Mouse (Mus musculus) left cerebral cortex, adult 2 months (tissue): ENCODE measurements around the gene Tcl1b3. TPM values are rescaled to one million over a fixed set of nuclear protein-coding genes. Genes with fewer than 3 reads are reported as not detected.
"Not testable (repeated sequence)": the region's sequence is repeated elsewhere in the genome, so short reads cannot be mapped to it uniquely, and the experiment has no call there.

ENCODE experiments used
- DNase-seq, 2 experiments: peaks; one replicate each; pipeline ENCODE4 v3.0.0; 2021 to 2022; ENCODE audit warnings: low spot score in 2 of 2, mixed read lengths in 1 of 2; ENCODE audit errors: extremely low spot score in 1 of 2
- H3K27ac ChIP-seq: fragments of 200-600 bp; 2 replicates; pipeline ENCODE4 v1.8.1; 2022
- H3K4me3 ChIP-seq: fragments of 200-600 bp; 2 replicates; pipeline ENCODE4 v1.8.1; 2022
- CTCF ChIP-seq: fragments of 200-600 bp; IDR thresholded peaks from 2 replicates; pipeline ENCODE4 v1.8.1; 2022; ENCODE audit warnings: antibody characterized with exemption, mild to moderate bottlenecking, moderate library complexity
- intact Hi-C: fragments of 180-260 bp; cut with DNase I; formaldehyde crosslinking; loops from one replicate; pipeline ENCODE4 v1.15.1; 2025
- long read RNA-seq, 2 experiments: library from polyadenylated mRNA; stranded (forward); transcript quantifications; one replicate each; pipeline ENCODE4 v2.0.0; 2021; ENCODE audit warnings: borderline mapping rate in 2 of 2
- total RNA-seq, 2 experiments: library from RNA; stranded (reverse); gene quantifications; 2 replicates each; pipeline ENCODE4 v1.2.3; 2021

Tcl1b3 gene
- not detected for total RNA-seq
- long read RNA-seq, experiment 1: 0 reads
- long read RNA-seq, experiment 2: 0 reads

DNA sequence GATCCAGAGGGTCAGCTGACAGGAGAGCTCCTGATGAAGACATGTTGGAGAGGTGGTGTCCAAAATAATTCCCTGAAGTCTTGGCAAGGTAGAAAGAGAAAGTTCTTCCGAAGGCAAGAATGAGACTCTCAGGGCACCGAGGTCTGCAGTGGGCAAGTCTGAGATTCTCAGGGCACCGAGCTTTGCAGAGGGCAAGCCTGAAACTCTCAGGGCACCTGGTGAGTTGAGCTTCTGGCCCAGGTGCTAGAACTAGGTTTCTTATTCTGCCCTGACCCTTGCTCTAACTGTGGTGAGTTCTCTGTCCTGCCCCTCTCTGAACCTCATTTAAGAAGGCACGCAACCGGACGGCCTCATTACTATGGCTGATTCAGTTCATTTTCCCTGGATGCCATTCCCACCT lies at the start of gene Tcl1b3:
Tcl1b3 (plus strand) TSS at position 301 of the 400 bp plus-strand sequence.
- intact Hi-C loops, DNase-seq, H3K27ac ChIP-seq, H3K4me3 ChIP-seq: not testable (repeated sequence)

GRCm38 (mm10) chr12:105143096-105143495 lies 47.7 kb upstream of the Tcl1b3 start:
- no peak for DNase-seq
- intact Hi-C loops: no loop called here
- Histone ChIP-seq H3K27ac (no peak overlapping the region), H3K4me3 (no peak overlapping the region)
- TF ChIP-seq CTCF: no peak

DNA sequence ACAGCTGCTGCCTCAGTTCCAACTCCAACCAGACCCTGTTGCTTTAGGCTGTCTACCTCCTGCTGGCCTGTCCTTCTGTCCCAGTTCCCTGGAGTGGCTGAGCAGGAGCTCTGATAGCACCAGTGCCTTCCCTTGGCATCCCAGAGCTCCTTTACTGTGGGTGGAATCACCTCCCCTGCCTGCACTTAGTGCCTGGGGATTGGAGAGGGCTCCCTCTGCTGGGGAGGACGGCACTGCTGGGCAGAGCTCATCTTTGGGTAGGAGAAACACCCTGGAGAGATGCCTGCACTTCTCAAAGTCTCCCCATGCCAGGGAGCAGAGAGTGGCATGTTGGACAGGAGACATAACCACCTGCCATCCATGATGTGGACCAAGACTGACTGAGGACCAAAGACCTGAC lies 45.9 kb upstream of the Tcl1b3 start:
- DNase-seq, H3K4me3 ChIP-seq, H3K27ac ChIP-seq, intact Hi-C loops: not testable (repeated sequence)

DNA sequence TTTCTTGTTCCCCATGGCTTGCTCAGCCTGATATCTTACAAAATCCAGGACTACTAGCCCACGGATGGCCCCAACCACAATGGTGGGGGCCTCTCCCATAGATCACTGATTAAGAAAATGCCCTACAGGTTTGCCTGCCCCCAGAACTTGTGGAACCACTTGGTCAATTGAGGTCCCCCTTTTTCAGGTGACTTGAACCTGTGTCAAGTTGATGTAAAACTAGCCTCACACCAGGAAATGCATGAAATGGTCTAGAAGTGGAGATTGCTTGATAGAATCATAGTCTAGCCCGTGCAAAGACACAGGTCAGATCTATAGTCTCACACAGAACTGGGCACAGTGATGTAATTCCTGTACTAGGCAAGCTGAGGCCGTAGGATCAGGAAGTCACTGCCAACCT lies 45.1 kb upstream of the Tcl1b3 start, which contains the start of gene Tcl1b2:
Tcl1b2 (plus strand) TSS at position 301 of the 400 bp plus-strand sequence.
- no peak for DNase-seq
- intact Hi-C loops: no loop called here
- Histone ChIP-seq H3K4me3 (no peak within 1 kb of the TSS), H3K27ac (no peak within 1 kb of the TSS)
- TF ChIP-seq CTCF: no peak

- H3K4me3 ChIP-seq, H3K27ac ChIP-seq, intact Hi-C loops: not testable (repeated sequence)
- peak in 1 of 2 experiments; percentile 11 for DNase-seq
These were observed 35.6 kb upstream of the Tcl1b3 start for GRCm38 (mm10) chr12:105155286-105155685.

DNA sequence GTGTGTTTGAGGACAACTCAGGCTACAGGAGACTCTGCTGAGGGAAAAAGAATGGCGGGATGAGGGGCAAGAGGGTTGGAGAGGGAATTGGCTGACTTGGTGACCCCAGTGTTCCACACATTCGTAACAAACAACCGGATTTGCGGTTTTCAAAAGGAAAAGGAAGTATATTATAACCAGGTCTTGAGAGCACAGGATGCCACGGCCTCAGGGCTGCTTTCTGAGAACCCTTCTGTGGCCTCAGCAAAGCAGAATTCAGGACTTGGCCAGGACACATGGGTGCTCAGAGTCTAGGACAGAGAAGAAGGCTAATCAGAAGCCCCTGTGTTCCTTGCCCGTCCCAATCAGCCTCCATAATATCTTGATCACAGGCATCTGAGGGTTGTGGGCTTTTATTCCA lies 32.0 kb upstream of the Tcl1b3 start:
- DNase-seq: no peak
- Histone ChIP-seq H3K27ac (no peak overlapping the region), H3K4me3 (no peak overlapping the region)
- intact Hi-C loops: no loop called here
- no peak for TF ChIP-seq CTCF

DNA sequence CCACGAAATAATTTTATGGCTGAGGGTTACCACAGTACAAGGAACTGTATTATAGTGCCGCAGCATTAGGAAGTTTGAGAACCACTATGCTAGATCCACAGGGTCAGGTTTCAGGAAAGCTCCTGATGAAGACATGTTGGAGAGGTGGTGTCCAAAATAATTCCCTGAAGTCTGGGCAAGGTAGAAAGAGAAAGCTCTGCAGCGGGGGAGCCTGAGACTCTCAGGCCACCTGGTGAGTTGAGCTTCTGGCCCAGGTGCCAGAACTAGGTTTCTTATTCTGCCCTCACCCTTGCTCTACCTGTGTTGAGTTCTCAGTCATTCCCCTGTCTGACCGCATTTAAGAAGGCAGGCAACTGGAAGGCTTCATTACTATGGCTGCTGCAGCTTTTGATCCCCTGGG lies 31.5 kb upstream of the Tcl1b3 start, which contains the start of gene Tcl1b1:
Tcl1b1 (plus strand) TSS at position 301 of the 400 bp plus-strand sequence.
- Histone ChIP-seq H3K27ac (no peak within 1 kb of the TSS), H3K4me3 (no peak within 1 kb of the TSS)
- no peak for DNase-seq
- no peak for TF ChIP-seq CTCF
- intact Hi-C loops: no loop called here

- Histone ChIP-seq H3K27ac (no peak overlapping the region), H3K4me3 (no peak overlapping the region)
- TF ChIP-seq CTCF: no peak
- intact Hi-C loops: no loop called here
- DNase-seq: no peak
These were observed 24.1 kb upstream of the Tcl1b3 start for GRCm38 (mm10) chr12:105166734-105167133.

DNA sequence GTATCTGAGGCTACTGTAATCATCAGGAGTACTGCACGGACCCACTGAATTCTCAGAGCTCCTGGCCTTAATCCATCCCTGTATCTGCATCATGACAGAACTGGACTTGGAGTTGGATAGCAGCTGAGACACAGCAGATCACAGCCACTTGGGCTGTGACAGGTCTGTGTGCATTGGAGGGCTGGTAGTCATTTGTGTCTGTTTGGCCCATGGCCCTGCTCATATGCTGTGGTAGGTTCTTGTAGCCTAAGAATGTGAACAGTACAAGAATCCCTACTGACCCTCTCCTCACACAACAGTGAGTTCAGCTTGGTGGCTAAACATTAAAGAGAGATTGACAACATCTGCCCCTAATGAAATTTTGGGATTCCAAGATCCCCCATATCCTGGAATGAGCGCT lies 17.5 kb upstream of the Tcl1b3 start:
- no peak for TF ChIP-seq CTCF
- DNase-seq: no peak
- intact Hi-C loops: no loop called here
- Histone ChIP-seq H3K27ac (no peak overlapping the region), H3K4me3 (no peak overlapping the region)

GRCm38 (mm10) chr12:105174318-105174717 lies 16.5 kb upstream of the Tcl1b3 start:
- intact Hi-C loops, H3K4me3 ChIP-seq, H3K27ac ChIP-seq: not testable (repeated sequence)
- TF ChIP-seq CTCF: peak; percentile 41
- peak; percentile 37 to 61 for DNase-seq

- DNase-seq, H3K27ac ChIP-seq, intact Hi-C loops, H3K4me3 ChIP-seq: not testable (repeated sequence)
These were observed 14.8 kb upstream of the Tcl1b3 start, which contains the start of gene Tcl1b5 for GRCm38 (mm10) chr12:105176044-105176443. Gene Tcl1b5 (plus strand): TSS chr12:105176344.

GRCm38 (mm10) chr12:105181040-105181644 lies 9.7 kb upstream of the Tcl1b3 start:
- H3K4me3 ChIP-seq, DNase-seq, intact Hi-C loops, H3K27ac ChIP-seq: not testable (repeated sequence)

GRCm38 (mm10) chr12:105188980-105189379 lies 1.9 kb upstream of the Tcl1b3 start:
- TF ChIP-seq CTCF: peak; percentile 43
- intact Hi-C loops, H3K4me3 ChIP-seq, H3K27ac ChIP-seq, DNase-seq: not testable (repeated sequence)

DNA sequence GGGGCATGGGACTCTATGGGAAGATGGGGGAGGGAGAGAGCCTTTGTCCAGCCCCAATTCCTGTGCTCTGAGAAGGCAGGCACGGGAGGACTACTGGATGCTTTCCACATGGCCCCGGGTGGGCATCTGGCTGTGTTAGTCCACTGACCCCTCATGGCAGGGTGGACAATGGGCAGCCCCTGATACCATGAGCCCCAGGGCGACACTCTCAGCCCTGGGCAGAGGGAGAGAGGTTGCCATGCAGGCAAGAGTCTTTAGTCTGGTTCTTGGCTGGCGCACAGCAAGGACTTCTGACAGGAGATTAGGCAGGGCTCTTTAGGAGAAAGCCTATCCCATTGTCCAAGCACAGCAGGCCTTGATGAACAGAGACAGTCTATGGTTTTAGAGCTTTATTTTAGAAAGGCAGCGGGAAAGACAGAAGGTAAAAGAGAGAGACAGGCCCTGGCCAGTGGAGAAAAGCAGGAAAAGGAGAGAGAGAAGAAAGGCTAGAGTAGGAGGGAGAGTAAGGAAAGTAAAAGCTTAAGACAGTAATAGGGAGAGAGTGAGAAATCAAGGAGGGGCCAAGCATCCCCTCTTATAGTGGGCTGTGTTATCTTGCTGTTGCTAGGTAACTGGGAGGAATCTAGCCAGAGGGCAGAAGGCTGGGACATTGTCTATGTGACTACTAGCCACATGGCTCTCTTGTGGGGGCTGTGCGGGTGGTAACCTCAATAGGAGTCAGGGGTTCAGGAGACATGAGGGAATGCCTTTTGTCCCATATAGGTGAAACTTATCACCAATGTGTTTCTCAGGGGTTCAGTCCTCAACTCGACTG lies 9.0 kb downstream of the Tcl1b3 start:
- H3K4me3 ChIP-seq, H3K27ac ChIP-seq, DNase-seq, intact Hi-C loops: not testable (repeated sequence)

- DNase-seq, intact Hi-C loops, H3K4me3 ChIP-seq, H3K27ac ChIP-seq: not testable (repeated sequence)
These were observed 10.8 kb downstream of the Tcl1b3 start, which contains the start of gene Tcl1b4 for GRCm38 (mm10) chr12:105201657-105202056. Gene Tcl1b4 (plus strand): TSS chr12:105201957.
